Mouse (Mus musculus): ENCODE data around the gene Phf24.

- TF ChIP-seq CTCF (IDR thresholded peaks at IDR 0.05; ENCODE audit: low read depth, low read length): peak; percentile 15; the same call in 1 of the 2 replicates
- TF ChIP-seq POLR2A (IDR thresholded peaks at IDR 0.05; ENCODE audit: extremely low read depth, insufficient read depth, low read length): no peak
Observed at GRCm38 (mm10) chr4:42933630-42934029, 17.2 kb downstream of the Phf24 start.

Data from liver, adult 2 months (tissue).